ENCODE assay signal across 8 mouse cellular contexts in genomic region chr7:127091114-127091896, GRCm38 (mm10). TPM values are rescaled to one million over a fixed set of nuclear protein-coding genes. Genes with fewer than 3 reads are reported as not detected.
DNase-seq lines count a peak whose midpoint lies in the region; ATAC-seq and TF ChIP-seq lines count a peak whose summit lies in the region.

Gene AI467606 (plus strand): TSS chr7:127091359.

- H3K4me3 ChIP-seq in gastrocnemius, adult 2 months = peak within 1 kb of the TSS; percentile 63

- intact Hi-C loops in gastrocnemius, adult 2 months (cut with DNase I) = no loop called here
- intact Hi-C loops in gastrocnemius, postnatal 14 days (cut with DNase I; ENCODE audit: low total_unique reads) = no loop called here

- TF ChIP-seq CTCF in gastrocnemius, adult 2 months (IDR thresholded peaks at IDR 0.05) = no peak

- ATAC-seq in megakaryocyte, adult 5-6 weeks (ENCODE audit: poor library complexity, severe bottlenecking) = peak; percentile 92

- peak within 1 kb of the TSS; percentile 74 for H3K27ac ChIP-seq in gastrocnemius, adult 2 months

- peak; percentile 60 for DNase-seq in gastrocnemius, adult 2 months
- no peak for DNase-seq in gastrocnemius, postnatal 14 days
- DNase-seq in T-cell, adult 2 months (ENCODE audit: low spot score) = peak; percentile 99
- DNase-seq in heart, adult 8-10 months (ENCODE audit: low spot score) = peak; percentile 69
- DNase-seq in kidney, postnatal 14 days = peak; percentile 42
- peak; percentile 99 for DNase-seq in thymus, postnatal 0 days (ENCODE audit: low spot score)
- DNase-seq in right cerebral cortex, postnatal 14 days = no peak

RNA-seq across cellular contexts. Expression of gene AI467606, which starts in this region (rescaled TPM):
- total RNA-seq in gastrocnemius, adult 2 months (2021) = under 1 TPM; 0.51 to 0.92 TPM
- under 1 TPM; 0.95 to 0.96 TPM for total RNA-seq in gastrocnemius, postnatal 14 days (2021)
- total RNA-seq in heart, adult 8-10 months (2022) = 1 to 10 TPM; 1.2 to 2.9 (median 1.3) TPM
- 65.9 and 71.1 TPM in 2 replicates for total RNA-seq in megakaryocyte, adult 5-6 weeks (2015)
- 46.6 and 49.2 TPM in 2 replicates for total RNA-seq in megakaryocyte, adult 5-6 weeks (2017)
- polyA plus RNA-seq in thymus, postnatal 0 days (2015; fragmentation: Nextera tagmentation; extraction: Ambion mirVana) = 154 and 165 TPM in 2 replicates

Comparison
In these comparisons a context has a peak if more than half of its experiments do, and no peak if none do; other contexts are left out.
1. RNA of gene AI467606 (total RNA-seq): 46.6 to 71.1 TPM in megakaryocyte, adult 5-6 weeks; 1.2 to 2.9 TPM in heart, adult 8-10 months, 0.95 to 0.96 TPM in gastrocnemius, postnatal 14 days and 0.51 to 0.92 TPM in gastrocnemius, adult 2 months; every median in the first group is over 10 times any median in the second.
2. Peak in DNase-seq, H3K4me3 ChIP-seq and H3K27ac ChIP-seq in gastrocnemius, adult 2 months; RNA of the gene not detected or under 1 TPM.
3. DNase-seq: peak in T-cell, adult 2 months (single experiment), heart, adult 8-10 months (single experiment), kidney, postnatal 14 days (single experiment) and thymus, postnatal 0 days (single experiment); none in gastrocnemius, postnatal 14 days (single experiment) and right cerebral cortex, postnatal 14 days (single experiment).